Mouse (Mus musculus): ENCODE measurements at regions not wholly inside any gene's neighbourhood (a gene's known extent, or its start where the extent isn't known, plus 50 kb on each side); places are given as distances from the start of the nearest gene placed in this dataset.

- DNase-seq (ENCODE audit: low spot score in 2 of 2), result no peak
These were observed 160.2 kb downstream of the Calcrl start for GRCm38 (mm10) chr2:84265002-84265401.

GRCm38 (mm10) chr2:84266158-84266557 is 159.1 kb downstream of the Calcrl start:
- no peak for DNase-seq (ENCODE audit: low spot score in 2 of 2)

- no peak for DNase-seq (ENCODE audit: low spot score in 2 of 2)
These were observed 158.2 kb downstream of the Calcrl start for GRCm38 (mm10) chr2:84266883-84267554.

DNA sequence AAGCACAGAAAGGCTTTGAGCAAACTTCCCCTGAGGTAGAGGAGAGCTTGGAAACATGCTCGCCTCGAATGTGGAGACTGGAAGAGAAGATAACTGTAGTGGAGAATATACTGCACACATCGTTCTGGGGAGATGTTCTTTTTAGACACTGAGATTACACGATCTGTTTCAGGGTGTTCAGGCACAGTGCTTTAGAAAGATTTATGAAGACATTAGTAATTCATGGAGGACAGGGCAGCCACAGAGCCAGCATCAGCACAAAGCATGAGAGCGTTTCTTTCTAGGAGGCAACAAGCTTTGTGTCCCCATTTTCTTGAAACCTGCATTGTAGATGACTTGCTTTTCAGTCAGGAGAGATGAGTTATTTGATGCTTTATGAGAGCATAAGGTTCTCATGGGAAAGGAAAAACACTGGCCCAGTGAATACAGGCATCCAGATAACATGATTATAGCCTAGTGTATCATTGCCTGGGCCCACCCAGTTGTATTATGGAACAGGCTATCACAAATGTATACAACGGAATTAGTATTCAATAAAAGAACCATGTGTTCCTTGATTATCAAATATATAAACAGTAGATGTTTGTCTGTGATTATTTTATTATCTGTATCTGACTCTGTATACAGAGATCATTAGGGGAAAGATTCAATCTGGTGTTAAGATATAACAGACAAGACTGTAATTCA is 151.0 kb downstream of the Calcrl start:
- DNase-seq (ENCODE audit: low spot score in 2 of 2), result no peak

DNA sequence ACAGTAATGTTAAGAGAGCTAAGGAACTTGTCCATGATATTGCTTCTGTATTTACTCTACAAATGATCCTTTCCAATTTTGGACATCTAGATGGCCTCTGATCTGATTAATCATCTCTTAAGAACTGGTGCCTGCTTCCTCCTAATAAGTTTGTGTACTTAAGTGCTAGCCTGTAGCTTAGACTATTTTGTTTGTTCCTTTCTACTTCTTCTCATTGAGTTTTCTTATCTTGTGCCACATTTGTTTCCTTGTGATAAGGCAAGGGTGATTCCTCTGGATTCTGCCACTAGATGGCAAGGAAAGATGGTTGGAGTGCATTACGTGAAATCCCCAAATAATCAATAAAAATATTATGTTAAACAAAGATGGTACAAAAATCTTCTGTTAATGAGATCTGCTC is 148.0 kb downstream of the Calcrl start:
- no peak for DNase-seq (ENCODE audit: low spot score in 2 of 2)
